Mouse (Mus musculus): ENCODE data around the gene Etfa. TPM values are rescaled to one million over a fixed set of nuclear protein-coding genes. Genes with fewer than 3 reads are reported as not detected.

Gene Etfa
- polyA plus RNA-seq, 1 experiment from 2014 or later = 151 TPM

GRCm38 (mm10) chr9:55478699-55479098 is 33.3 kb downstream of the Etfa start:
- Histone ChIP-seq H3K4me3 (ENCODE audit: low read depth, low read length) (no peak overlapping the region), H3K4me2 (ENCODE audit: low read depth, low read length, severe bottlenecking) (no peak overlapping the region), H3K27me3 (ENCODE audit: control insufficient read depth, insufficient read depth, low read length) (no peaks in the 10 kb centered on the region), H3K27ac (ENCODE audit: low read depth, low read length) (no peak overlapping the region), H3K9ac (ENCODE audit: low read length) (no peak overlapping the region), H3K36me3 (ENCODE audit: control insufficient read depth, insufficient read depth, low read length) (no peaks in the 10 kb centered on the region), H3K9me3 (ENCODE audit: control insufficient read depth, low read length) (no peaks in the 10 kb centered on the region), H3K4me1 (replicated peaks; ENCODE audit: control insufficient read depth, insufficient read depth, low read length) (no peaks in the 10 kb centered on the region)
- DNase-seq (ENCODE audit: low spot score) (no peak), ATAC-seq (replicated peaks; ENCODE audit: low FRiP score) (no peak)

GRCm38 (mm10) chr9:55476084-55476483 is 36.0 kb downstream of the Etfa start:
- no peaks in the 10 kb centered on the region for H3K27me3 ChIP-seq (ENCODE audit: control insufficient read depth, insufficient read depth, low read length)
- H3K9me3 ChIP-seq (ENCODE audit: control insufficient read depth, low read length) = no peaks in the 10 kb centered on the region
- H3K27ac ChIP-seq (ENCODE audit: low read depth, low read length) = no peak overlapping the region
- no peak overlapping the region for H3K9ac ChIP-seq (ENCODE audit: low read length)
- H3K4me2 ChIP-seq (ENCODE audit: low read depth, low read length, severe bottlenecking) = no peak overlapping the region
- 90% methylated on average over 1 of the region's 1 CpGs for WGBS
- H3K36me3 ChIP-seq (ENCODE audit: control insufficient read depth, insufficient read depth, low read length) = no peaks in the 10 kb centered on the region
- no peaks in the 10 kb centered on the region for H3K4me1 ChIP-seq (replicated peaks; ENCODE audit: control insufficient read depth, insufficient read depth, low read length)
- DNase-seq (ENCODE audit: low spot score) (no peak), ATAC-seq (replicated peaks; ENCODE audit: low FRiP score) (no peak)
- no peak overlapping the region for H3K4me3 ChIP-seq (ENCODE audit: low read depth, low read length)

DNA sequence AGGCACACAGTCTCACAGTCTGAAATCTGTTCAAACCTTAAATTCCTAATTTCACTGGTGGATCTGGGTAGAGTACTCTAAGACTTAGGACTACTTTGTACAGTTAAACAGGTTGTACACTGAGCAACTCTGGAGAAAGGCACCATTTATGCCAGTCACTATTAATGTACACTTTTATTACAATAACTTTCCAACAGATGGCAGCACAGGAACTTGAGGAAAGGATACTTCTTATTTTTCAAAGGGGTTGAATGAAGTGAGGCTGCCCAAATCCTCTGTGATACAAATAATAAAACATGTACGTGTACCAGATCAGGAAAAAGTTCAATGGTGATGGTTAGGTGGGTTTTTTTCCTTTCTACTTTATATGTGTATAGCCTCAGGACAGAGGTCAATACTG is 43.6 kb downstream of the Etfa start:
- Histone ChIP-seq H3K4me3 (ENCODE audit: low read depth, low read length) (no peak overlapping the region), H3K4me2 (ENCODE audit: low read depth, low read length, severe bottlenecking) (no peak overlapping the region)
- no peak for DNase-seq (ENCODE audit: low spot score)

GRCm38 (mm10) chr9:55453366-55453765 is 58.7 kb downstream of the Etfa start:
- no peak for ATAC-seq (replicated peaks; ENCODE audit: low FRiP score)
- no peak overlapping the region for H3K4me3 ChIP-seq (ENCODE audit: low read depth, low read length)
- H3K9me3 ChIP-seq (ENCODE audit: control insufficient read depth, low read length) = no peaks in the 10 kb centered on the region
- WGBS = 89% methylated on average over 5 of the region's 5 CpGs
- no peaks in the 10 kb centered on the region for H3K36me3 ChIP-seq (ENCODE audit: control insufficient read depth, insufficient read depth, low read length)
- H3K27ac ChIP-seq (ENCODE audit: low read depth, low read length) = no peak overlapping the region
- no peaks in the 10 kb centered on the region for H3K4me1 ChIP-seq (replicated peaks; ENCODE audit: control insufficient read depth, insufficient read depth, low read length)
- no peak overlapping the region for H3K9ac ChIP-seq (ENCODE audit: low read length)
- H3K27me3 ChIP-seq (ENCODE audit: control insufficient read depth, insufficient read depth, low read length) = no peaks in the 10 kb centered on the region
- no peak overlapping the region for H3K4me2 ChIP-seq (ENCODE audit: low read depth, low read length, severe bottlenecking)
- DNase-seq (ENCODE audit: low spot score) = no peak

More for the DNA sequence above, 43.6 kb downstream of the Etfa start:
- Histone ChIP-seq H3K9me3 (ENCODE audit: control insufficient read depth, low read length) (no peaks in the 10 kb centered on the region), H3K9ac (ENCODE audit: low read length) (no peak overlapping the region), H3K4me1 (replicated peaks; ENCODE audit: control insufficient read depth, insufficient read depth, low read length) (no peaks in the 10 kb centered on the region), H3K36me3 (ENCODE audit: control insufficient read depth, insufficient read depth, low read length) (no peaks in the 10 kb centered on the region), H3K27me3 (ENCODE audit: control insufficient read depth, insufficient read depth, low read length) (no peaks in the 10 kb centered on the region), H3K27ac (ENCODE audit: low read depth, low read length) (no peak overlapping the region)
- 79% methylated on average over 1 of the region's 1 CpGs for WGBS
- ATAC-seq (replicated peaks; ENCODE audit: low FRiP score) = no peak

- DNase-seq (ENCODE audit: low spot score) = no peak
- Histone ChIP-seq H3K4me1 (replicated peaks; ENCODE audit: control insufficient read depth, insufficient read depth, low read length) (no peaks in the 10 kb centered on the region), H3K27me3 (ENCODE audit: control insufficient read depth, insufficient read depth, low read length) (no peaks in the 10 kb centered on the region), H3K36me3 (ENCODE audit: control insufficient read depth, insufficient read depth, low read length) (no peaks in the 10 kb centered on the region), H3K4me2 (ENCODE audit: low read depth, low read length, severe bottlenecking) (no peak overlapping the region), H3K4me3 (ENCODE audit: low read depth, low read length) (no peak overlapping the region), H3K9ac (ENCODE audit: low read length) (no peak overlapping the region), H3K27ac (ENCODE audit: low read depth, low read length) (no peak overlapping the region), H3K9me3 (ENCODE audit: control insufficient read depth, low read length) (no peaks in the 10 kb centered on the region)
- WGBS = 96% methylated on average over 1 of the region's 1 CpGs
- no peak for ATAC-seq (replicated peaks; ENCODE audit: low FRiP score)
These were observed 59.1 kb downstream of the Etfa start for GRCm38 (mm10) chr9:55452906-55453305.

DNA sequence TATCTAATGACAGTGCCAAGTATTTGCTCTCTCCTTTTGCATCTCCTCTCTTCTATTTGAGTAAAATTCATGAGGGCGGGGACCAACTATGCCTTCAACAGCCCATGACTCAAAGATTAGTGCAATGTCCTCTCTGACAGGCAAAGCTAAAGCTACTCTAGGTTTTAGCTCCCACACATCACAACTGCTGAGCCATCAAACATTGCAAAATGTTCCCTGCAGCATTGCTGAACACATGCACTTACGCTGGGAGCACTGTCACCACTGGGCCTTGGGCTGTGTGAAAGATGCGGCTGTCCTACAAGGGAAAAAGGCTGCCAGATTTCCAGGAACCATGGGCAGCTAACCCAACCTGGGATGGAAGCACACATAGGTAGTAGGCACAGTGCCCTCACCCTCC is 60.6 kb downstream of the Etfa start:
- Histone ChIP-seq H3K36me3 (ENCODE audit: control insufficient read depth, insufficient read depth, low read length) (no peaks in the 10 kb centered on the region), H3K27ac (ENCODE audit: low read depth, low read length) (no peak overlapping the region), H3K4me2 (ENCODE audit: low read depth, low read length, severe bottlenecking) (no peak overlapping the region), H3K9ac (ENCODE audit: low read length) (no peak overlapping the region), H3K4me3 (ENCODE audit: low read depth, low read length) (no peak overlapping the region), H3K27me3 (ENCODE audit: control insufficient read depth, insufficient read depth, low read length) (no peaks in the 10 kb centered on the region), H3K9me3 (ENCODE audit: control insufficient read depth, low read length) (no peaks in the 10 kb centered on the region), H3K4me1 (replicated peaks; ENCODE audit: control insufficient read depth, insufficient read depth, low read length) (no peaks in the 10 kb centered on the region)
- 91% methylated on average over 3 of the region's 3 CpGs for WGBS
- no peak for ATAC-seq (replicated peaks; ENCODE audit: low FRiP score)
- no peak for DNase-seq (ENCODE audit: low spot score)

DNA sequence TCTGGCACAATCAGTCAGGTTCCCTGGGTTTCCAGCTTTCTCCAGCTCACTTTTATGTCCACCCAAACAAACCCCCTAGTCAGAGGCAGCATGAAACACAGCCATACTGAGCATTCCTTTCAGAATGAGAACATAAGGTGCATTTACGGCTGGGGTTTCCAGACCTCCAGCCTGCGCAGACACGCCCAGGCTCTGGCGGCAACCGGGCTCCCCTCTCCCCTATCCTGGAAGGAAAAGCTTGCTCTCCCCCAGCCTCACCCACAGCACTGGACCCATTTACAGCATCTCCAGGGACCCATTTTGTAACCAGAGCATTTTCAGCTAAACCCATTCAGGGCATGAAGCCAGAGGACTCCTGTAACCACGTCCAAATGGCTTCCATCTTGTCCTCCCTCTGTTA is 62.0 kb downstream of the Etfa start:
- ATAC-seq (replicated peaks; ENCODE audit: low FRiP score) (no peak), DNase-seq (ENCODE audit: low spot score) (no peak)
- no peak overlapping the region for H3K4me2 ChIP-seq (ENCODE audit: low read depth, low read length, severe bottlenecking)
- no peaks in the 10 kb centered on the region for H3K36me3 ChIP-seq (ENCODE audit: control insufficient read depth, insufficient read depth, low read length)
- no peak overlapping the region for H3K9ac ChIP-seq (ENCODE audit: low read length)
- no peaks in the 10 kb centered on the region for H3K9me3 ChIP-seq (ENCODE audit: control insufficient read depth, low read length)
- no peaks in the 10 kb centered on the region for H3K27me3 ChIP-seq (ENCODE audit: control insufficient read depth, insufficient read depth, low read length)
- WGBS = 89% methylated on average over 6 of the region's 6 CpGs
- no peaks in the 10 kb centered on the region for H3K4me1 ChIP-seq (replicated peaks; ENCODE audit: control insufficient read depth, insufficient read depth, low read length)
- H3K27ac ChIP-seq (ENCODE audit: low read depth, low read length) = no peak overlapping the region
- no peak overlapping the region for H3K4me3 ChIP-seq (ENCODE audit: low read depth, low read length)

DNA sequence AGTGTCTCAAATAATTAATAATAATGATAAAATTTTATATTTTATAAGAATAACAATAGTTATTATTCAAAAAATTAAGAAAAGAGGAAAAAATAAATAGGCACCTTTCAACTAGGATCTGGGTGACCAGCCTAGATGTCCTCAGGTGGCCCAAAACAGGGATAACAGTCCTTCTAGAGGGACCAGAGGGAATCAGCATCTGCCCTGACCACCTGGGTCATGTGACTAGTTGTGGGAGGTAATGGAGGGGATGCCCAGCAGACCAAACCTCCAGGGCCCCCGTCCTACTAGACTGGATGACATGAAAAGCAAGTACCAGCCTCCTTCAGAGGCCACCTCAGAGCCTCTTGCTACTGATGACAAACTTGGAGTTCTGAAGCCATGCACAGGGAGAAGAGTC is 62.9 kb downstream of the Etfa start:
- Histone ChIP-seq H3K9me3 (ENCODE audit: control insufficient read depth, low read length) (no peaks in the 10 kb centered on the region), H3K36me3 (ENCODE audit: control insufficient read depth, insufficient read depth, low read length) (no peaks in the 10 kb centered on the region), H3K27me3 (ENCODE audit: control insufficient read depth, insufficient read depth, low read length) (no peaks in the 10 kb centered on the region), H3K27ac (ENCODE audit: low read depth, low read length) (no peak overlapping the region), H3K9ac (ENCODE audit: low read length) (no peak overlapping the region), H3K4me2 (ENCODE audit: low read depth, low read length, severe bottlenecking) (no peak overlapping the region), H3K4me3 (ENCODE audit: low read depth, low read length) (no peak overlapping the region), H3K4me1 (replicated peaks; ENCODE audit: control insufficient read depth, insufficient read depth, low read length) (no peaks in the 10 kb centered on the region)
- ATAC-seq (replicated peaks; ENCODE audit: low FRiP score) (no peak), DNase-seq (ENCODE audit: low spot score) (no peak)
- WGBS = 87% methylated on average over 1 of the region's 1 CpGs

DNA sequence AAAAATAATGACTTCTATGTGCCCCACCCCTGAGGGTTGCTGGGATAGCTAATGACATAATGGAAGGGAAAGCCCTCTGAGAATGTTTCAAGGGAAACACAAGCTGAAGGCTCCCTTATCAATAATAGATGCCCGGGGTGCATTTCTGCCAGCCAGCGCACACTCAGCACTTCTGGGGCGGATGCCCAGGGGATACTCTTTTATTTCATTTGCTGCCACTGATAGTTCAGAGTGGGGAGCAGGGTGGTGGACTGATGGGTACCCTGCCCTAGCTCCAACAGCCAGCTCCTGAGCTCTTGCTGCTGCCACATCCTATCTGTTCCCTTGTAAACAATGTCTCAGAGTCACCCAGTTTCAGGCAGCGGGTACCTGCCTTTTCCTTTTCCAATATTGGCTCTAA is 64.5 kb downstream of the Etfa start:
- no peaks in the 10 kb centered on the region for H3K36me3 ChIP-seq (ENCODE audit: control insufficient read depth, insufficient read depth, low read length)
- no peaks in the 10 kb centered on the region for H3K9me3 ChIP-seq (ENCODE audit: control insufficient read depth, low read length)
- WGBS = 91% methylated on average over 4 of the region's 4 CpGs
- no peak overlapping the region for H3K4me3 ChIP-seq (ENCODE audit: low read depth, low read length)
- no peak overlapping the region for H3K4me2 ChIP-seq (ENCODE audit: low read depth, low read length, severe bottlenecking)
- H3K9ac ChIP-seq (ENCODE audit: low read length) = no peak overlapping the region
- H3K4me1 ChIP-seq (replicated peaks; ENCODE audit: control insufficient read depth, insufficient read depth, low read length) = no peaks in the 10 kb centered on the region
- ATAC-seq (replicated peaks; ENCODE audit: low FRiP score) = no peak
- H3K27me3 ChIP-seq (ENCODE audit: control insufficient read depth, insufficient read depth, low read length) = no peaks in the 10 kb centered on the region
- DNase-seq (ENCODE audit: low spot score) = no peak
- H3K27ac ChIP-seq (ENCODE audit: low read depth, low read length) = no peak overlapping the region

All from forebrain, embryonic 11.5 days (tissue).